9 mouse cellular contexts compared by ENCODE assay signal in the genomic region with DNA sequence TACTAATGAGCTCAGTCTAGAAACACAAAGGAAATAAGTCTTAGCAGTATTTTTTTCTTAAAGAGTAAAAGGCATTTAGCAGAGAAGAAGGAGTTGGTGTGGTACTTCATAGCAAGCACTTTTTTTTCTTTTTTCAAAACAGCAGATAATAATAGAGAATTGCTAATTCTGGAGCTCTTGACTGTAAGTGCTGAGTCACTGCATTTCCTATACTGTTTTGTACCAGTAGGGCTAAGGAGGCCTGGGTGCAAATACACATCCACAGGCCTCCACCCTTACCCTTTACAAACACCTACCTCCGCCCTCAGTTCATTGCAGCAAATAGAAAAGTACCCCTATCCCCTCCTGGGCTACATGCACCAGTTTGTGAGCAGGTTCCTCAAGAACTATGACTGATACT. TPM values are rescaled to one million over a fixed set of nuclear protein-coding genes. Genes with fewer than 3 reads are reported as not detected.
DNase-seq lines count a peak whose midpoint lies in the region; ATAC-seq and TF ChIP-seq lines count a peak whose summit lies in the region.
"Had no signal": no experiment of that assay in that cellular context is flagged by ENCODE, and none has a peak within 500 bp of the region (broad histone marks: within the 10 kb centered on the region; RNA-seq: fewer than 3 reads in every experiment).

No protein-coding gene starts in this region.

- 0 out of 2 replicates have a peak, but pooled peaks have one; percentile 31 for ATAC-seq in G1E (ENCODE audit: extremely low read depth, insufficient number of reproducible peaks, low FRiP score, poor library complexity, severe bottlenecking)
- no peak for ATAC-seq in forebrain, embryonic 14.5 days
- ATAC-seq in kidney, embryonic 16.5 days (ENCODE audit: low FRiP score, low TSS enrichment), result no peak

- H3K9me3 ChIP-seq in heart, embryonic 10.5 days, result no peaks in the 10 kb centered on the region
- H3K9me3 ChIP-seq in G1E (replicated peaks), result no peaks in the 10 kb centered on the region
- H3K9me3 ChIP-seq in forebrain, embryonic 14.5 days (replicated peaks; ENCODE audit: control insufficient read depth, low read length), result no peaks in the 10 kb centered on the region
- H3K9me3 ChIP-seq in midbrain, embryonic 10.5 days (replicated peaks), result no peaks in the 10 kb centered on the region
- H3K9me3 ChIP-seq in kidney, embryonic 16.5 days (ENCODE audit: low read length), result no peaks in the 10 kb centered on the region
- H3K9me3 ChIP-seq: embryonic facial prominence, embryonic 12.5 days had no signal

- H3K4me1 ChIP-seq in heart, embryonic 10.5 days, result peaks cover 52% of the 10 kb centered on the region
- peaks cover 47% of the 10 kb centered on the region for H3K4me1 ChIP-seq in G1E (ENCODE audit: insufficient read depth, low read depth, low read length)
- H3K4me1 ChIP-seq in forebrain, embryonic 14.5 days (ENCODE audit: control insufficient read depth, insufficient read depth, low read length), result peaks cover 54% of the 10 kb centered on the region
- peaks cover 81% of the 10 kb centered on the region for H3K4me1 ChIP-seq in midbrain, embryonic 10.5 days
- H3K4me1 ChIP-seq in kidney, embryonic 16.5 days (ENCODE audit: insufficient read depth, low read length), result peaks cover 38% of the 10 kb centered on the region

- no peak for DNase-seq in heart, embryonic 10.5 days (ENCODE audit: low spot score)
- no peak for DNase-seq in heart, postnatal 25 days (ENCODE audit: low spot score)
- DNase-seq in G1E (ENCODE audit: low spot score), result no peak
- peak; percentile 33 for DNase-seq in forebrain, embryonic 14.5 days (ENCODE audit: low spot score)
- no peak for DNase-seq in midbrain, embryonic 10.5 days (ENCODE audit: low spot score)
- DNase-seq in thymus, postnatal 36 days, result no peak
- no peak for DNase-seq in thymus, postnatal 0 days (ENCODE audit: low spot score)

- H3K4me2 ChIP-seq in forebrain, embryonic 14.5 days (ENCODE audit: low read length), result peak overlapping the region; percentile 23
- no peak overlapping the region; the same call in 1 of the 2 replicates for H3K4me2 ChIP-seq in kidney, embryonic 16.5 days (replicated peaks; ENCODE audit: low read depth, low read length)

- TF ChIP-seq CTCF in G1E (IDR thresholded peaks at IDR 0.05; ENCODE audit: low read depth, low read length), result no peak

- H3K9ac ChIP-seq in forebrain, embryonic 14.5 days (ENCODE audit: low read length), result peak overlapping the region; percentile 14; the same call in 1 of the 2 replicates
- H3K9ac ChIP-seq in kidney, embryonic 16.5 days (replicated peaks; ENCODE audit: low read length), result no peak overlapping the region

- intact Hi-C loops in heart, postnatal 25 days (cut with DNase I), result loop anchor here (10.0 kb wide), 1 partner anchor 202 kb away; no protein-coding TSS in a partner anchor

- peaks cover 6% of the 10 kb centered on the region; the same call in 1 of the 2 replicates for H3K36me3 ChIP-seq in heart, embryonic 10.5 days
- no peaks in the 10 kb centered on the region for H3K36me3 ChIP-seq in G1E (replicated peaks)
- H3K36me3 ChIP-seq in forebrain, embryonic 14.5 days (ENCODE audit: control insufficient read depth, insufficient read depth, low read length), result peaks cover 6% of the 10 kb centered on the region; the same call in 1 of the 2 replicates
- peaks cover 6% of the 10 kb centered on the region for H3K36me3 ChIP-seq in midbrain, embryonic 10.5 days
- H3K36me3 ChIP-seq in kidney, embryonic 16.5 days (ENCODE audit: insufficient read depth, low read length), result no peaks in the 10 kb centered on the region

- no peaks in the 10 kb centered on the region for H3K27me3 ChIP-seq in heart, embryonic 10.5 days (ENCODE audit: insufficient read depth, poor library complexity, severe bottlenecking)
- peaks cover 32% of the 10 kb centered on the region for H3K27me3 ChIP-seq in G1E (ENCODE audit: insufficient read depth, low read length)
- no peaks in the 10 kb centered on the region for H3K27me3 ChIP-seq in forebrain, embryonic 14.5 days (replicated peaks; ENCODE audit: control insufficient read depth, insufficient read depth, low read length)
- H3K27me3 ChIP-seq in midbrain, embryonic 10.5 days (ENCODE audit: low read depth, poor library complexity, severe bottlenecking), result no peaks in the 10 kb centered on the region
- no peaks in the 10 kb centered on the region for H3K27me3 ChIP-seq in kidney, embryonic 16.5 days (ENCODE audit: insufficient read depth, low read length)
- H3K27me3 ChIP-seq: embryonic facial prominence, embryonic 12.5 days had no signal

- H3K27ac ChIP-seq in heart, embryonic 10.5 days, result peak overlapping the region; percentile 47
- H3K27ac ChIP-seq in forebrain, embryonic 14.5 days (ENCODE audit: low read depth, low read length), result peak overlapping the region; percentile 75
- H3K27ac ChIP-seq in midbrain, embryonic 10.5 days (replicated peaks), result peak overlapping the region; percentile 99
- no peak overlapping the region for H3K27ac ChIP-seq in kidney, embryonic 16.5 days (ENCODE audit: low read length)

- H3K4me3 ChIP-seq in heart, embryonic 10.5 days, result no peak overlapping the region
- H3K4me3 ChIP-seq in G1E (ENCODE audit: low read depth, low read length), result no peak overlapping the region
- H3K4me3 ChIP-seq in forebrain, embryonic 14.5 days (ENCODE audit: low read depth, low read length), result no peak overlapping the region
- no peak overlapping the region for H3K4me3 ChIP-seq in midbrain, embryonic 10.5 days
- H3K4me3 ChIP-seq in kidney, embryonic 16.5 days (ENCODE audit: low read length), result no peak overlapping the region

- 69% methylated on average over 1 of the region's 1 CpGs for WGBS in heart, embryonic 10.5 days
- 58% methylated on average over 1 of the region's 1 CpGs for WGBS in forebrain, embryonic 14.5 days
- WGBS in midbrain, embryonic 10.5 days, result 70% methylated on average over 1 of the region's 1 CpGs
- WGBS in kidney, embryonic 16.5 days, result 80% methylated on average over 1 of the region's 1 CpGs

RNA-seq across cellular contexts. Expression of gene Macf1, which starts 17.6 kb away (rescaled TPM):
- polyA plus RNA-seq in heart, embryonic 10.5 days (2016; fragmentation: Nextera tagmentation; extraction: Ambion mirVana), result 57.4 and 58.9 TPM in 2 replicates
- 100 to 1,000 TPM; 230 to 254 TPM for total RNA-seq in heart, postnatal 25 days (2021)
- total RNA-seq in G1E (2014; fragmentation: Nextera tagmentation), result 169 and 174 TPM in 2 replicates
- total RNA-seq in G1E (2017), result 116 and 129 TPM in 2 replicates
- 33.7 and 39.3 TPM in 2 replicates for polyA plus RNA-seq in G1E (2012)
- polyA plus RNA-seq in forebrain, embryonic 14.5 days (2014; fragmentation: Nextera tagmentation; extraction: Ambion mirVana), result 76.5 and 101 TPM in 2 replicates
- polyA plus RNA-seq in midbrain, embryonic 10.5 days (2016; fragmentation: Nextera tagmentation; extraction: Ambion mirVana), result 39.2 and 46.2 TPM in 2 replicates
- 32.8 and 37.1 TPM in 2 replicates for polyA plus RNA-seq in thymus, postnatal 0 days (2015; fragmentation: Nextera tagmentation; extraction: Ambion mirVana)
- 37.1 and 38.1 TPM in 2 replicates for polyA plus RNA-seq in kidney, embryonic 16.5 days (2015; fragmentation: Nextera tagmentation; extraction: Ambion mirVana)

RNA-seq across cellular contexts. Expression of gene Ndufs5, which starts 51.5 kb away (rescaled TPM):
- 453 and 498 TPM in 2 replicates for polyA plus RNA-seq in heart, embryonic 10.5 days (2016; fragmentation: Nextera tagmentation; extraction: Ambion mirVana)
- total RNA-seq in heart, postnatal 25 days (2021), result 100 to 1,000 TPM; 460 to 471 TPM
- total RNA-seq in G1E (2014; fragmentation: Nextera tagmentation), result 5.8 and 6.6 TPM in 2 replicates
- 80.6 and 87.6 TPM in 2 replicates for total RNA-seq in G1E (2017)
- 52.2 and 74.9 TPM in 2 replicates for polyA plus RNA-seq in G1E (2012)
- 397 and 481 TPM in 2 replicates for polyA plus RNA-seq in forebrain, embryonic 14.5 days (2014; fragmentation: Nextera tagmentation; extraction: Ambion mirVana)
- polyA plus RNA-seq in midbrain, embryonic 10.5 days (2016; fragmentation: Nextera tagmentation; extraction: Ambion mirVana), result 328 and 330 TPM in 2 replicates
- polyA plus RNA-seq in thymus, postnatal 0 days (2015; fragmentation: Nextera tagmentation; extraction: Ambion mirVana), result 485 and 491 TPM in 2 replicates
- polyA plus RNA-seq in kidney, embryonic 16.5 days (2015; fragmentation: Nextera tagmentation; extraction: Ambion mirVana), result 290 and 298 TPM in 2 replicates
